Mouse (Mus musculus) lung, postnatal 0 days (tissue): ENCODE measurements around the gene Xcr1.

ENCODE experiments used
- CTCF ChIP-seq: IDR thresholded peaks from 2 replicates; pipeline ENCODE4 v1.5.1; 2016; ENCODE audit warnings: antibody characterized with exemption, mild to moderate bottlenecking
- EP300 ChIP-seq: IDR thresholded peaks from 2 replicates; pipeline ENCODE4 v1.6.1; 2016; ENCODE audit warnings: antibody characterized with exemption, mild to moderate bottlenecking, control low read depth

DNA sequence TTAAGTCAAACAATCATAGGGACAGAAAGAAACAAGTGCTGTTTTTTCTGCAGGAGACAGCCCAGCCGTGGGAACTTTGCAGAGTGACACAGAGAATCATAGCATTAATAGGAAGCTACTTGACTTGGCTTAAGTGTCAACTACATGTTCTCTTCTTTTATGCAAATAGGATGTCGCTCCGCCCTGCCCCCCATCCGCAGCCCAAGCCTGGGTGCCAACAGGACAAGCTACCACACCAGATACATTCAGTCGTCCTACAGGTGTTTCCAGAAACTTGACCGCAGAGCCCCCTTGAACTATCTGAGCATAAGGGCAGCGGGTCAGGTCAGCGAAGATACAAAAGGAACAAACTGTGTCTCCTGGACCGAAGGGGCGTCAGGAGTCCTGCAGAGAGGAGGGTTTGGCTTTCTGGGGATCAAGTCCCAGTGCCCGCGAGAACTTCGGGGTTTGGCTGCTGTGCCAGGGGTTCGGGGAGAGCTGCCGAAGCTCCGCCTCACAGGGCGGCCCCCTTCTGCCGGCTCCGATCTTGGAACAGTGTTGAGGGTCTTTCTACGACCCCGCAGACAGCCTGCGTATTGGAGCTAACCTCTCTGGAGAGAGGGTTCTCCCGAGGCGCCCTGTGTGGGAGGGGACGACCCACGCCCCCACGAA is 10.6 kb downstream of the Xcr1 start:
- TF ChIP-seq CTCF (no peak), EP300 (peak; percentile 46)
